Mouse (Mus musculus): ENCODE measurements around the gene Gas7.

Gene Gas7

DNA sequence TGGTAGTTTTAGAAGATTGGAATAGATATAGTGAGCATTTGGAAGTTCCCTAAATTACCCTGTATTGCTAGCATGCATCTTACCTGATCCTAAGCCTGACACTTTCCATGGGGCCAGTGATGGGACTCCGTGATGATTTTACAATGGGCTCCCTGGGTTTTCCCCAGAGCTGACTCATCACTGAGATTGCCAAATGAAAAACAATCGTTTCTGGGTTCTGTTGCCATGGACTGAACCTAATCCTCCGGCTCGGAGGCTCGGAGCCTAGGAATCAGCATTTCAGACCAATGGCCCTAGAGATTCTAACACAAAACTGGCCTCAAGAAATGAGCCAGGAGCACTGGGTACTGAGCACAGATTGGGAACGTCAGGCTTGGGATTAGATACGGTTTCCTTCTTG is 167.1 kb downstream of the Gas7 start:
- DNase-seq (ENCODE audit: low spot score), result no peak

DNA sequence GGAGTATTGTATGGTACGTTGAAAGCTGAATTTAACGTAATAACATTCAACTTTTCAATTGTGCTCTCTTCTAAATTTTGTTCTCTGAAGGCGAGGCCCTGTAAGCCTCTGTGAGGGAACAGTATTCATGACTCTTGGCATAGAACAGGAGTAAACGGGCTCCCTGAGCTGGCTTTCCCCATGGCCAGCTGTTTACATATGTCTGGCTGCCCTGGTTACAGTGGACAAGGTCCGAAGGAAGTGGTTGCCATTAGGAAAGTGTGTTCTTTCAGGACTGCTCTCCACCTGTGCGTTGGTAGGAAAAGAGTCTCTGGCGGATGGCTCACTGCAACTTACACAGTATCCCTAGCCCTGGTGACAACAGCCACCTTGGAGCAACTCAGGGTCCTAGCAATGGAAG is 171.9 kb downstream of the Gas7 start:
- DNase-seq (ENCODE audit: low spot score), result no peak

DNA sequence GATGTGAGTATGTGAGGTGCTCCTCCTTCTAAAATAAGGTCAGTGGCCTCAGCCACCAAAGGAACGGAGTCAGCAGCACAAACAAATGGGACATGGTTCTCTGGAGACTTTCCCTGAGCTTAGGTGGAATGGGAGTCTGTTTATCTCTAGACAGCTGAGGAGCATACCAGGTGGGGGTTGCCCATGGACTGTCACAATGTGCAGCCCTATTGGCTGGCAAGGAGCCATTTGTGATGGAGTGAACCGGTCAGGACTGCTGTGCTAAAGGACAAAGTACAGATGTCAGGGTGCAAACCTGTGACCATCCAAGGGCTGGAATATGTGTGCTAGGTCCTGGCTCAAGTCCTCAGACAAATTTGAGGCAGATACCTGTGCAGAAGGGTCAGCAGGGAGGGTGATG is 173.3 kb downstream of the Gas7 start:
- DNase-seq (ENCODE audit: low spot score), result no peak

DNA sequence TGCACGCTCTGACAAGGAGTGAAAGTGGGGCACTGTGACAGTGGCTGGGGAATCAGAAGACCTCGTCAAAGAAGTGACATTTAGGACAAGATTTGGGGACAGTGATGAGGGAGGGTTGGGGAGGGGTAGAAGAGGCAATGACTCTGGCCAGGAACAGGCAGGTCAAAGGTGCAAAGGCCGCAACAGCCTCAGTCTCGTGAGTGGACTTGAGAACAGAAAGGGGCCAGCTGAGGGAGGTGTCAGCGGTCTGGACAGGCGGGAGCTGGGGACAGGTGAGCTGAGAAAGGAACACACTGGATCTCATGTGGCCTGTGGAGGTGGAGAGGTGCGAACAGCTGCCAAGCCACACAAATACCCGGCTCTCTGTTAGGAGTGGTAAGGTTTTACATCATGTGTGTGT is 177.7 kb downstream of the Gas7 start:
- no peak for DNase-seq (ENCODE audit: low spot score)

DNA sequence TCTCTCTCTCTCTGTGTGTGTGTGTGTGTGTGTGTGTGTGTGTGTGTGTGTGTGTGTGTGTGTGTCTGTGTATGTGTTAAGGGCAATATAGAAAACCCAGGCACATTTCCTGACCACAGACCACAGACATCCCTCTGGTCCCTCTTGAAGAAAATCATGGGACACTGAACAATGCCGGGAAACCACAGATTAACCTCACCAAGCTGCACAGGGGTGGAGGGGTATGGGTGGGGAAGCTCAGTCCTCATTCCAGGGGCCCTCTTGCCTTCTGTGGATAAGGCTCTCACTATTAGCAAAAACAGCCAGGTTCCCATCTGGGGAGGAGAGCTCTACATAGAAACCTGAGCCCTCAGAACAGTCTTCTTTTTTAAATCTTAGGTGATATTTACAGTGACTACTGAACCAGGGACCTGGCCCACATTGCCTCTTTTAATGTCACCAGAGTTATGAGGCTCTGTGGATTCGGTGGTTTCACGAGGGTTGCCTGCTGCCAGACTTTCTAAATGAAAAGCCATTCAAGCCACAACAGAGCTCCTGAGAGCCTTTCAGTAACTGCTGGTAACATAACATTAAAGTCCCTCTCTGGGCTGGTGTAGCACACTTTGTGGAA is 178.5 kb downstream of the Gas7 start:
- no peak for DNase-seq (ENCODE audit: low spot score)

DNA sequence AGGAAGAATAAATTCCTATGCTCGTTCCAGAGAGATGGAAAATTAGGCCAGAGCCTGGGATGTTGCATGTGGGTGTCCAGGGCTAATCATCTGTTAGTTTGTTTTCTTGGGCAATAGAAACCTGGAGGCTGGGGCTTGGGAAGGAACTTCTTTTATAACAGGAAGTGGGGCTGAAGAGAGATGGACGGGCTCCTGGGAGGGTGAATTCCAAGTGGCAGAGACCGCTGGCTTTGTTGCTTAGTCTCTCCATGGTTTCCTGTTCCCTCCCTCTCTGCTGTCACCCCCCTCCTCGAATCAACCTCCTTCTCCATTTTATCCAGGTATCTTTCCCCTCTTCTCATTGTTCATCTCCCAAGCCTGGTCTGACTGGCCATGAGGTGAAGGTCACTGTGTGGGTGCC is 181.0 kb downstream of the Gas7 start:
- no peak for DNase-seq (ENCODE audit: low spot score)

DNA sequence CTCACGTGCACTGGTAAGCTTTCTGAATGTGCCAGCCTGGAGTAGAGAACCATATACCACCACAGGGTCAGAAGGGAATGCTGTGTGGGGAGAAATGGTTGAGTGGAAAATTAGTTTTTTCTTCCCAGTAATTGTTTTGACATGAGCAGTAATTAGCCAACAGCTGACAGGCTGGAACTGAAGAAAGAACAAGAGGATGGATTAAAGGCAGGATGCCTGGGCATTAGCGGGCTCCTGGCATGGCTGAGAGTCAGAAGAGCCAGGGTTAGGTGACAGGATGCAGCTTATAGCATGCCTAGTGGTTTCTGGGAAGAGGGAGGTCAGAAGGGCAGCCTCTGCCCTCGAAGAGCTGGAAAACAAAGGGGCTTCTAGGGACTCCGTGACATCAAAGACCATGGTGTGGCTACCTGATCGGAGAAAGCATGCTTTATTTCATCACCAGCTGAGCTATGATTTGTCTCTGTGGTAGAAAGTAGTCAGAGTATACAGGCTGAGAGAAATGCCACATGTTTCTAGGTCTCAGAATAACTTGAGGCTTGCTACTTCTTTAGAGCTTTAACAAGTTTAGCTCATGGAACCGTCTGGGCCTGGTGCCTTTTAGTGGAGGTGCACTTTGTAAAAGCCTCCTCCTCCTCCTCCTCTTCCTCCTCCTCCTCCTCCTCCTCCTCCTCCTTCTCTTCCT is 181.8 kb downstream of the Gas7 start:
- DNase-seq (ENCODE audit: low spot score), result no peak

DNA sequence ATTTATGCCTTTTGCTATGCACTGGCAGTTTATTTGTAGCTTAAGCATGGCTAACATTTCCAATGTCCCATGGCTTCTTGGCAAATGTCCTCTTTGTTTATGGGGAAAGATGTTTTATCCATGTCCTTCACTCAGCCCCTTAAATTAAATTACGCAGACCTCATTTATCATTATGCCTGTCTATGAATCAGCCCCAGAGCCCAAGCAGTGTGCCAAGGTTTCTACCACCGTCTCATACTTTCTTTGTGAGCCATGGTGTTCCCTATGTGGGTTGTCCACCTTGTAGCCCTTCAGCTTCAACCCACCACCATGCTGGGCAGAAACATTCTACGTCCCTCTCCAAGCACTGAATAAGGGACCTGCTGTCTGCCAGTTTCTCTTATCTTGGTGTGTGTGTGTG is 183.2 kb downstream of the Gas7 start:
- no peak for DNase-seq (ENCODE audit: low spot score)

DNA sequence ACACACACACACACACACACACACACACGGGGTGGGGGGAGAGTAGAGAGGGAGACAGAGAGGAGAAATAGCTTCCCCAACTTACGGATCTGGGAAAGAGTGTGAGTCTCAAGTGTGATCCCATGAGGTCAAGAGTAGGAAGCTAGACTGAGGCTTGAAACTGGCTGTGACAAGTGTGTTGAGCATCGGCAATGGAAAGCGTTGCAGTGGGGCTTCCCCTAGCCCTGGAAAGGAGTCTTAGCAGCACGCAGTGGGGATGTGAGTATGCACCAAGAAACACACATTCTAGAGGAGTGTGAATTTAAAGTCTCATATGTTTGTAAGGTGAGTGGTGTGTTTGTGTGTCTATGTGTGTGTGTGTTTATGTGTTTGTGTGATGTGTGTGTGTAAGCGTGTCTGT is 185.1 kb downstream of the Gas7 start:
- no peak for DNase-seq (ENCODE audit: low spot score)

DNA sequence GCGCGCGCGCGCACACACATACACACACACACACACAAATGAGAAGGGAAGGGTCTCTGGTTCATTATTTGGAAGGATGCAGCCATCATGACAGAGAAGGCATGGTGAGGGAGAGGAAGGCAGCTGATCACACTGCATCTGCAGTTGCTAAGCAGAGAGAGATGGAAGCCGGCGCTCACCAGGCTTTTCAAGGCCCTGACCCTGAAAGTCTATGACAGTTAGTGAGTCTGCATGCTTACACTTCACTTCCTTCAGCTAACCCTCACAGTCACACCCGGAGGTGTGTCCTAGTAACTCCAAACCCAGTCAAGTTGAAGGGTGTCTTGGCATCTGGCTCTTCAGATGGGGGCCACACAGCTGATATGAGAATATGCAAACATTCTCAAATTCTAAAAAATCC is 187.2 kb downstream of the Gas7 start:
- no peak for DNase-seq (ENCODE audit: low spot score)

DNA sequence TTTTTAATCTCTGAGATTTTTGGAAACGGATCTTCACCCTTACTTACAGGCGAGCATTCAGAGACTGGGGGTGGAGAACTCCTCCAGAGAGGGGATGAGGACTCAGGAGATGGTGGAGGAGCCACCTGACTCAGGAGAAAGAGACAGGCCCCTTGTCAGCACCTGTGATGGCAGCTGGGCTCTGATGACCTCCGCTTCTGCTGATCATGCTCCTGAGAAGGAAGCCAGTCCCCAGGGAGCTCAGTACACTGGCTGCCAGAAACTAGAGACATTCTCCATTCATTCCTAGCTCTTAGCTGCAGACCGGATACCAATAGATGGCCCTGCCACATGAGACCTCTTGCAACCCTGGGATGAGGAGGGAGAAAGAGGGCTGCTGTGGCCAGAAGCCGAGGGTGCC is 187.6 kb downstream of the Gas7 start:
- DNase-seq (ENCODE audit: low spot score), result no peak

DNA sequence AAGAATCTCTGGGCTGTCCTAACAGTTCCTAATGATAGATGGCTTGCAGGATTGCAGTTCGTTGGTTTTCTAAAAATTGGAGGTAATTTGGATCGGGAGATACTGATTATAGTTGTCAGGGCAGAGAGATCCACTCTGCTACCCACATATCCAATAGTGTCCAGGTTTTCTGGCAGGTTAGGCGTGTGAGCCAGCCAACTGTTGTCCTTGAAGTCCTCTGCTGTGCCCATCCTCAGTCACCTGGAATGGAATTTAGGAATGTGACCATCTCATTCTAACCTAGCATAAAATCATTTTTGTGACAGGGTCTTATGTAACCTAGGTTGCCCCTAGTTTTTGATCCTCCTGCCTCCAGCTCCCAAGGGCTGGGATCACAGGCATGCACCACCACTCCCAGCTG is 188.2 kb downstream of the Gas7 start:
- no peak for DNase-seq (ENCODE audit: low spot score)

DNA sequence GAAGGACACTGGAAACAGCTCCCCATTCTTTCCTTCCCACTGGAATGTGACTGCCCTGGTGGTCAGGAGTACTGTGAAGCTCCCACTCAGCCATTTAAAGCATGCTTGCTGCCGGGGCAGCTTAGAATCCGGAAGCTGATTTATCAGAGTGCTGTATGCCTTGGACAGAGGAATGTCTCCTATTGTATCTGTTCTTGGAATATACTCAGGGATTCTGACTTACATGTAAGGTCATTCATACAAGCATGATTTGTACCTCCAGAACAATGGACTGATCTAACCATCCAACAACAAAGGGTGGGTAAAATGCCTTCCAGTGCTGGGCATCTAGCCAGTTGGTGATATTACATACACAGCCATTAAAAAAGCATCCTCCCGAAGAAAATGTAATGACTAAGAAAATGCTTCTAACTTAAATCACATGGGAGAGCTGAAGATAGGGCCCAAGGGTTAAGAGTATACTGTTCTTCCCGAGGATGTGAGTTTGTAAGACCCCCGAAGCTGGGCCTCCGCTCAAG is 189.5 kb downstream of the Gas7 start:
- DNase-seq (ENCODE audit: low spot score), result no peak

DNA sequence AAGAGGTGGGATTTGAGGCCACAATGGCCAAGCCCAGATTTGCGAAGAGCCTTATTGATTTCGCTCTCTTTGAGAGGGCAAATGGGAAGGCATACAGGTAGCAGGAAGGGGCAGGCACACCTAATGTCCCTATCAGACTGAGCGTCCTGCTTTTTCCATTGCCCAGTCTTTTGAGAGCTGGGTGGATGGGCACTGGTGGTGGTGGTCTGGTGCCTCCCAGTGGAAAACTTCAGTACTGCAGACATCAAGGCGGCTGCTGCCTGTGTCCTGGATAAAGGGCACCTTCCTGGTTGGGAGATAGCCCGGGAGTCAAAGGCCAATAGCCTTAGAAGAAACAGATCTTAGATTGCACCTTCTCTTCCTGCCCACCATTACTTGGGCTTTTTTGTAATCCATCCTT is 192.5 kb downstream of the Gas7 start:
- no peak for DNase-seq (ENCODE audit: low spot score)

DNA sequence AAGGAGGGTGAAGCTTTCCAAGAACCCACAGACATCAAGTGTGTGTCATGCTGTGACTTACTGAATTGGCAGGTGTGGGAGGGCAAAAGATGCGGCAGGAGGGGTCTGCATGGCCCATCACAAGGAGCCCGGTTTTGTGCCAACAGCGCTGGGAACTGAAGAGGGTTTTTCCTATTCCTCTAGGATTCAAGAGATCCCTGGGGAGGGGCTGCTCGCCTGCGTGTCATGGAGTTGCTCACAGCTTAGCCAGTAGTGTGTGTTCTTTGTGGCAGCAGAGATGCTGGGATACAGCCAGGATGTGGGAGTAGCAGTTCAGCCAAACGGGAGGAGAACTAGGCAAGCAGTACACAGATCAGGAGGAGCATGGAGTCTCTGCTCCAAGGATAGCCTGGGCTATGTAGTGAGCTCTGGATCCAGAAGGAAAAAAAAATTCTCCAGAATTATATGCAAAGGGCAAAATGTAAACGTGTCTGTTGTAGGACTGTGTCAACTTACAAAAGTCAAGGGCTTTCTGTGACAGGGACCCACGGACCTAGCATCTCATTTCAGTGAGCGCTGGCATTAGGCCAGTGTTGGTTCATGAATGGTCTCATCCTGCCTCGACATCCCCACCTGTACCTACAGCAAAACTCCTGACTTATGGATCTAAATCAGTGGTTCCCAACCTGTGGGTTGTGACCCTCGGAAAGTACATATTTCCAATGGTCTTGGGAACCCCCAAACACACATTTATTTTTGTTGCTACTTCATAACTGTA is 193.6 kb downstream of the Gas7 start:
- DNase-seq (ENCODE audit: low spot score), result no peak

DNA sequence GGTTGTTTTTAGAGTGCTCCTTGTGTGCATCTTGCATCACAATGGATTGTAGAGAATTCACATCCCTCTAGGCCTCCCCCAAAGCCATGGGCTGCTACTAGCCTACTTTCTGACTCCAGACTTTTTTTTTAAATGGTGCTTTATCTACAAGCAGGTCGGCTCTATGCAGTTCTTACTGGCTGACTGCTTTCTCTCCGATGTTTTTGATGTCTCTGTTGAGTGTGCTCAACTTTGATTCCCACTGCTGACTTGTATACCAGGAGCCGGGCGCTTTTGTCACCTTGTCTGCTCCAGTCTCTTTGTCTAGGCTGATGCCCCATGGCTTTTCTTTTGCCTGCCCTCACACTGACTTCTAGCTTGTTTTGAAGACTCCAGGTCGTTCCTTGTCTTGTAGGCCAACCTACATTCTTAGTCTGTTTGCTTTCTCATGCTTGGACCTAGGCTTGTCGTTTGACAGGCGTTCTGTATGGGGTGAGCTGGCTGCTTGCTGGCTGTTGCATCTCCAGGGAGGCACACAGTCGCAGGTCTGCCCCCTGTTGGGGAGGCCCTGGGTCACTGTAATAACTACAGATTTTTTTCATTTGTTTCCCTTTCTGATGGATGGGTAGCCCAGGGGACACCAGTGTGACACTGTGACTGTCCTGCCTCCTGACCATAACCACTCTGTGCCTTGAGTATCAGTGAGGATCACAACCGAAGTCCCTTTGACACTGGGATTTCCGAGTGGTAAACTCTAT is 194.9 kb downstream of the Gas7 start:
- DNase-seq (ENCODE audit: low spot score), result no peak

DNA sequence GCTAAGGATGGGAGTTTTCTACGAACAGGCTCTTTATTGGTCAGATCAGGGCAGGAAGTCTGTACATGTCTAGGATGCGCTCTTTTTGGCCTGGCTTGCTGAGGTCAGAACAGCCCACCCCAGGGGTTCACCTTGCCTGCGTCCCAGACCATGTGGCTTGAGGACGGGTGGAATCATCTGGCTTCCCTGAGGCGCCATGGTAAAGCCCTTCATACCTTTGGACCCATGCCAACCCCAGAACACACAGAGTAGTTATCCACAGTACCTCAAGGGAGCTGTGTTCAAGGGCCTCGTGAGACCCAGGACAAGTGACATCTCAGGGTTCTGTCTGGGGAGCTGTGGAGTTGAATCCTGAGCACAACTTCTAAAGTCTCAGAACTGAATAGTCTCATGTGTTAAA is 196.5 kb downstream of the Gas7 start:
- no peak for DNase-seq (ENCODE audit: low spot score)

DNA sequence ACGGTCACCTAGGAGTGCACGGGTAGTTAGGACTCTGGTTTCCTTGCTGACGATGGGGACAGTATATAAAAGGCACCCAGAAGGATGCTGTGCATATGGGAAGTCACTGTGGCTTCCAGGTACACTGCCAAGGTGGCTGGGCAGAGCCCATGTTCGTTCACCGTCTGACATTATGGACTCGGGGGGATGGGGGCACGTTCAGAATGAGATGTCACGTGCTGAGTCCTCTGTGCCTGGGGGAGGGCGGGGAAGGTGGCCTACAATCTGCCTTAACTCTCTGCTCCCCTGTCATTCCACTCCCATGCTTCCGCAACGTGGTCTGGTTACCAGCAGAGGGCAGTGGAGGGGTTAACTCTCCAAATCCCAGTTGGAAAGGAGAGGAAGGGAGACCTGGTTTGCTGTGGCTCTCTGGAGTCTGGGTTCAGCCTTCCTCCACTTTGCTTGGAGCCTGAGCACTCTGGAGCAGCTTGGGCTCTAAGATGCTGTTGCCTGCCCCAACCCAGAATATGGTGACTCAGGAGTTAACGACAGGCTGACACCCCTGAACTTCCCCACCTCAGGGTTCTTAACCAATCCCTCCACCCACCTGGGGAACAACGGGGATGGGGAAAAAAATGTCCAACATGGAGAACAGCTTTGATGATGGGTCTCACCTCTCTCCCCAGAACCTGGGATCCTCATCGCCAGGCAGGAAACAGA is 197.1 kb downstream of the Gas7 start:
- no peak for DNase-seq (ENCODE audit: low spot score)

DNA sequence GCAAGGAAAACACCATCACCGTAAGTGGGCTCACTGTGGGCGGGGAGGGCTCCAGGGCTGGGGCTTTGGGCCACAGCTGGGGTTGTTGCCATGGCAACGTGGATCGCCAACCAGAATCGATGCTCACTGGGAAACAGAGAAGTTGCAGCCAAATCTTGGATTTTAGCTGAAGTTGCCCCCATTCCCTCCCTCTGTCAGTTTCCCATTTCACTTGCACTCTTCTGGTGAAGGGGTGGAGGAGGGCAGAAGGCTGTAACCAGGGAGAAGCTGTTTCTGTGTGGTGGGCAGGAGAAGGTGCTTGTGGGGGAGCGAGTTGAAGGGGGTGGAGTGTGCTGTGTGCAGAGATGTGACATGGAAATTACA is 197.6 kb downstream of the Gas7 start:
- no peak for DNase-seq (ENCODE audit: low spot score)

DNA sequence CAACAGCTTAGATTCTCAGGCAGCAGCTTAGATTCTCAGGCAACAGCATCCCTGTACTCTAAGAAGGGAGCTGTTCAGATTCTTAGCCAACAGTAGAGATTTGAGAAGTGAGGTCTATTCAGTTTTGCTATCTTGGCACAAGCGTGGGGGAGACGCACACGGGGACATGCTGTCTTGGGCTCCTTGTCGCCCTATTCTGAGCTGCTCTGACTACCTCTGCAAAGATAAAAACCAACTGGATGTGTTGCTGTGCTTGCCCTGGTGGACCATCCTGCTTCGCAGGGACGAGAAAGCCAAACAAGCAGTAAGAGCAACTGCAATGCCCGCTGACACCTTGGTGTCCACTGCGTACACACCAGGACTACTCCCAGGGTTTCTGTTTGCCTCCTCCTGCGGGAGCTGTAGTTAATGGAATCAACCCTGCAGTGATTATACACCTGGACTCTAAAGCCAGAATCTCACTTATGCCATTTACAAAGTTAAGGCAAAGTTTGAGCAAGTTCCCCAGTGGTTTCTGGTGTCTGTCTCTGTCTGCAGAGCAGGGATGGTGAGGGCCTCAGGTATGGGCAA is 198.4 kb downstream of the Gas7 start:
- DNase-seq (ENCODE audit: low spot score), result no peak

DNA sequence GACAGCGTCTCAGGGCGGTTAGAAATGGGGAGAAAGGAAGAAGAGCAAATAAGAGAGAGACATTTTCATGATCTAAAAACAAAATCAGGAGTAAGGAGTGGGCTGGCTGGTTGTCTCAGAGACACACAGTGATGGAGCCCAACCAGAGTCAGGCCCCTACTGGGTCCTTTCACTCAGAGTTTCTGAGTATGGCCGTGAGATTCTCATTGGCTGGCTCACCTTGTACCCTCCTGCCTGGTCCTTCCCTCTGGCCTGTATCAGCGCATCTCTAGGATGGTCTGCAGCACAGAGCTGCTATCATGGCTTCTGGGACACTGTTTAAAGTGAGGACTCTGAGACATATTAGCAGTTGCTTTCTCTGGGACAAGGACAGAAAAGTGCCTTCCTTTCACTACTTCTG is 199.3 kb downstream of the Gas7 start:
- no peak for DNase-seq (ENCODE audit: low spot score)
